Mouse (Mus musculus): ENCODE results near the gene Mcm2.

The Mcm2 gene

DNA sequence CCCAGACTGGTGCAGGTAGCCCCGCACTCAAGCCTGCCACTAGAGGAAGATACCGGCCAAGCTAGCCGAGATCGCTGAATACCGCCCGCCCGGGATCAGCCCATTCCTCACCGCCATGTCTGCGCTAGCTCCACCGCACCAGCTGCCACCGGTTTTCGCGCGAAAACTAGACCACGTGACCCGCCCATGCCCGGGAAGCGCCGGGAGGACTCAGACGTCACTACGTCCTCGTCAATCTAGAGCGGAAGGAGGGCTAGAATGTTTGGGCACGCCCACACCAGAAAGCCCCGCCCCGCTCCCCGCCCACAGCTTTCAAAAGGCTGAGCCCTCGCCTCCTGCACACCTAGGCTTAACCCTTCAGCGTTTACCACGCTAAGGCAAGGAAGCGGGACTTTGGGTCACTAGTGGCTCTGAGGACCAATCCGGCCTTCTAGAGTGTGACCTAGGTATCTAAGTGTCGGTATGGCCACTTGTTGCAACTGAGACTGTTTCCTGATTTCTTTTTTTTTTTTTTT, at the start of gene Mcm2:
Gene Mcm2 (minus strand): TSS at position 247 of the 515 bp plus-strand sequence.
- peak; percentile 100 for DNase-seq

DNA sequence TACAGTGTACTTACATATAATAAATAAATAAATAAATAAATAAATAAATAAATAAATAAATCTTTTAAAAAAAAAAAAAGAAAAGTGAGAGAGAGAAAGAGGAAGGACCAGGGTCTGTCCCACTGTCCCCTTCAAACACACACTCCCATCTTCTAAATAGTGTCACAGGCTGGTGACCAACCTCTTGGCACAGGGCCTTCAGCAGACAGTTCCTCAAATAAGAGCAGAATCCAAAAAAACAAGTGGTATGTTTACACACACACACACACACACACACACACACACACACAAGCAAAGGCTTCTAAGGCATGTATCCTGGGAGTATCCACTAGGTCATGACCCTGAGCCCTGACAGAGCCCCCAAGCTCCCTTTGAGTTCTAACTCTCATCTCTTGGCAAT, 49.2 kb upstream of the Mcm2 start:
- DNase-seq, result peak; percentile 88

DNA sequence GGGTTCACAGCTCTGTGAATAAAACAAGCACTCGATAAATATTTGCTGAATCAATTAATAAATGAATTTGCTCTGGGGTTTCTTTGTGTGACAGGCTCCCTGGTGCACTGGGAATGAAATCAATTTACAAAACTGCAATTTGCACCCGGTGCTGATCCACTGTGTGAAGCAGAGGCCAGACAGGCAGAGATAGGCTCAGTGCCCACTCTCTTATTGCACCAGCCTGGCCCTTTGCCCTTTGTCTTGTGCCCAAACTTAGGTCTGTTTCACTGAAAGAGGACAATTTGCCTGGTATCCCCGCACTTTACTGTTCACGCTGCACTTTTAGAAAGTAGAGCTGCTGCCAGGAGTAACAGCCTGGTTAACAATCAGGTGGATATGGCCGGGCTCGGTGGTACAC, 47.9 kb upstream of the Mcm2 start:
- DNase-seq, result peak; percentile 90

GRCm38 (mm10) chr6:88943666-88944065, 45.1 kb upstream of the Mcm2 start:
- peak; percentile 69 for DNase-seq

DNA sequence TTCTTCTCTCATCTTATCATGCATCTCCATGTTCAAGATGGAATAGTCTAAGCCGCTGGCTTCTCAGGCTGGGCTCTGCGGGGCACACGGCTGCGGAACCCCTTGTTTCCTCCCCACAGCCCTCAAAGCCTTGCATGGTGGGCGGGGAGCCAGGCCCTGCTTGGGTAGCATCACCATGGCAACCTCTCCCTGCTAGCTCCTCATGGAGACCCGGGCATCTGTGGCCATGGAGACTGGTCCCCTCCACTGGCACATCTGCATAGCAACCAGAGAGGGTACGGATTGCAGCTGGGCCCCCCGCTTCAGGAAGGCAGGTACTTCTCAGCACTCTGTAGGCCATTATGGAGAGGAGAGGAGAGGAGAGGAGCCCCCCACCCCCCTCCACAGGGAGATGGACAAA, 44.0 kb upstream of the Mcm2 start:
- peak; percentile 90 for DNase-seq

GRCm38 (mm10) chr6:88941628-88942027, 43.0 kb upstream of the Mcm2 start:
- peak; percentile 96 for DNase-seq

GRCm38 (mm10) chr6:88940090-88940916, 41.7 kb upstream of the Mcm2 start:
- DNase-seq, result peak; percentile 95

DNA sequence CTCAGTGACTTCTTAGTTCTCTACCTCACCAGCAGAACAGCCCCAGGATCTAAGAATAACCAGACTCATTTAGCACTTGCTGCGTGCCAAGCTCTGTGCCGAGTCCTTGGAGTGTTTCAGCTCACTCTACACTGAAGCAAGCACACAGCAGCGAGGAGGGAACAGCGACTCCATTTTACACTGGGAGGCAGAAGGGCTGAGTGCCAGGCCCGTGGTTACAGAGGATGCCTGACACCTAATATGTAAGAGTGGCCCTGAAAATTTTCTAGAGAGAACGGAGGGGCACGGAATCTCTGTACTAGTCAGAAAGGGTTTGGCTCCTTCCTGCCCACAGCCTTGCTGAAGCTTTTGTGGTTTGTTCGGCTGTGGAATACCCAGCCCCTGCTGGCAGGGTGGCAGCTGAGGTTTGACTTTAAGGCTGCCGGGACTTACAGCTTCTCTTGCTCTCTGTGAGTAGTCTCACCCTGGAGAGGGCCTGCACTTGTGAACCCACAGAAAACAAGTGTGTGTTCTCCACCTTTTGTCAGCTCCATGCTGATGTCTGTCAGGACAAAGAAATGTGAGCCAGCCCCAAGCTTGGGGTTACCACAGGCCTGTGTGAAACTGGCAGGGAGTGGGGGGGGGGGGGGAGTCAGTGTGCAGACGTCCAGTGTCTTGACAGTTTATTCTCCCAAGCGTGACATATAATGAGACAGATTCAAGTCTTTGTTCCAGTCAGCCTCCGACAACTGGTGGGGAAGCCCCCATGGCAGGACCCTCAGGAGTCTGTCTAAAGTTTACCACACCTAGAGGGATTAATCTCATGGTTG, 40.9 kb upstream of the Mcm2 start:
- peak; percentile 95 for DNase-seq

DNA sequence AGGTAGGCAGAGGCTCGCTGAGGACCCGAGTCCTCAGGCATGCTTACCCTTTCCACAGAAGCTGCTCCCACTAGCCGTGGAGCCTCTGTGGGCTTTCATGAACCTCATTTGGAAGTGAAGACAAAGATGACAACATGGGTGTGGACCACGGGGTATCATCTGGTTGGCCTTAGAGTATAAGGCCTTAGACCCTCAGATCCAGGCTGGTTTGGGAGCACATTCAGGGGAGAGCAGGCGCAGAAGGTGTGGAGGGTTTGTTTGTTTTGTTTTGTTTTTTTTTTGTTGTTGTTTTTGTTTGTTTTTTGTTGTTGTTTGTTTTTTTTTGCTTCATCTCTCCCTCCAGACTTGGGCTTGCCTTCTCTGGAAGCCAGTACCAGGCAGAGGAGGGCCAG, 40.1 kb upstream of the Mcm2 start:
- peak; percentile 78 for DNase-seq

DNA sequence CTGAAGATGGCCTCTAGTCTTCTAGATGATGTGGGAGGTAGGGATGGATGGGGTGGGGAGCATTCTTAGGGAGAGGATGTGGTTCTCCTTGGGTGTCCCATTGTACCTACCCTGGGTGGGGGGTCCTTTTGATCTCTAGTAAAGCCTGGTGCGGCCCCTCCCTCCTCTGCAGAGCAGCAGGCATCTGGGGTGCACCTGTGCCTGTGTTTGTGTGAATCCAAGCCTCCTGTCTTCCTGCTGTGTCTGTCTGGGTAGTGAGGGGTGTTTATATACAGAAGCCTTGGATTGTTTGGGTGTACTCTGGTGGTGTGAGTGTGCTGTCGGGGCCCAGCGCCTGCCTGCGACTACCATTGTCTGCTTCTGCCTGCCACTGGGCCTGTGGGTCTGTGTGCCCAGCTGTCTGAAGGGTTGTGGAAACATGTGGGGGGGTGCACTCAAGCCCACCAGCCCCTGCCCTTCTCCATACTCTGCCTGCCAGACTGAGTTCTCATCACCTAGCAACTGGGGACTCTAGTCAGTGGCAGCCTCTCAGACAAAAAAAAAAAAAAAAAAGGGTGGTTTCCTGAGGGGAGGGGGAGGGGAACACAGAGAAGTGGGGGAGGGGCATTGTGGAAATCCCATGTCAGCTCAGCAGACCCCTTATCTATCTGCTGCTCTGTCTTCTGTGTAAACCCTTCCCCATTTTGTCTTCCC, 39.5 kb upstream of the Mcm2 start:
- DNase-seq, result peak; percentile 82

- peak; percentile 84 for DNase-seq
Measured at GRCm38 (mm10) chr6:88937214-88937549, 38.6 kb upstream of the Mcm2 start.

DNA sequence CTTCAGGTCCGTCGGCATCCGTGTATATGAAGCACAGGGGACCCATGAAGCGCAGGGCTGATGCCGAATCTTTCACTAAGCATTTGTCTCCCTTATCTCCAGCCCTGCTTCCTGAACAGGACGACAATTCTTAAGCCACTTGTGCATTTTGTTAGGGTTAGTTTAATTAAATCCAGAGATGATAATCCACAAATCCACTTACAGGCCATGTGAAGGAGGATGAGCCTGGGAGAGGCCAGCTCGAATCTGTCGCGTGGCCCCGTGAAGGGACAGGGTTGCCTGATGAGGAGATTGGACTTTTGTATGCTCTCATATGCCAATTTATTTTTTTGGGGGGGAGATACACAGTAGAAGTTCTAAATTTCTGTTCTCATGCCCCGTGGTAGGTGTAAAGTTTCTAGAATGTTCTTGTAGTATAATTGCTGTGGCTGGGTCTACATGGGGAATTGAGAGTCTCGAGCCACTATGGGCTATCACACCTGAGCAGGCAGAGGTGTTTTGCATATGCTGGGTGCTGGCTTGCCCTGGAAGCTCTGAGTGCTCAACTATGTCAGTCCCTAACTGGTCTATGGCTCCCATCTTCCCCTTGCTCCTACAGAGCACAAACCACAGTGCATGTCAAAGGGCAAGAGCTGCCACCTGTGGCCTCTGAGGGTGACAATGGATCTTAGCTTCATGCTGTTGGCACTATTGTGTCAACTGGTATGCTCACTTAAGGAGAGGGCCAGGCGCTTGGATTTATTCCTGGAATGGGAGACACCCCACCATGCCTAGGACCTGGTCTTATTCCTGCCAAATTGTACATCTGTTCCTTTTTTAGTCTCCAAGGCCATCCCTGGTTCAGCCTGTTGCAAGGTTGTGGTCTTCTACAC, 38.0 kb upstream of the Mcm2 start:
- DNase-seq, result peak; percentile 74

- DNase-seq, result peak; percentile 86
Measured at GRCm38 (mm10) chr6:88935735-88936276, 37.2 kb upstream of the Mcm2 start.

DNA sequence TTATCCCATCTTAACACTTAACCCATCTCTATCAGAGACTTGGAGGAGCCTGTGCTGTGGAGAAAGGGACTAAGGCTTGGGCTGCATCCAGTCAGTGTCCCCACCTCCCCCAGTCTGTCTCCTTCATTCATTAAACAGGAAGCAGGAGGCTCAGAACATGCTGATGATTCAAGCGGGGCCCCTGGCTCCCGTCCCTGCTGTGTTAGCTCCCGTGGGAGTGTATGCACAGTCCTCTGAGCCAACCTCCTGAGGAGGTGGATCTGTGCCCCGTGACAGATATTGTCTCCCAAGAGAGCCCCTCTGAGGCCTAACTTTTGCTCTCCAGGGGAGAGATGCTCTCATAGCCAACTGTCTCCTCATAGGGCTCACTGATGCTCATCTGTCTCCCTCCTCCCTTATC, 36.2 kb upstream of the Mcm2 start:
- DNase-seq, result peak; percentile 91

DNA sequence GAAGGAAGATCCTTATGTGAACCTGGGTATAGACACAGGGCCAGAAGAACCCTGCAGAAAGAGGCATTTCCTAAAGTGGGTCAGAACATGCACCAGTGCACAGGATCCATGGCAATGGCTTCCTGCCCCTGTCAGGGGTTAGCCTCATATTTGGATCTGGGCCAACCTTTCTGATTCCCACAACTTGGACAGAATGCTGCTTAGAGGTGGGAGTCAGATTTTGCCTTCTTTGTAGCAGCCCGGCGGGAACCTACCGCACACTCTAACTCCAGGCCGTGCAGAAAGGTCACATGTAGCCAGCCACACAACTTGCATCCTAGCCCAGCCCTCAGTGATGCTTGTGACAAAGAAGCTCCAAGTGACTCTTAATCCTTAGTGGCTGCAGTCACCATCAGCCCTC, 35.6 kb upstream of the Mcm2 start:
- DNase-seq, result no peak

DNA sequence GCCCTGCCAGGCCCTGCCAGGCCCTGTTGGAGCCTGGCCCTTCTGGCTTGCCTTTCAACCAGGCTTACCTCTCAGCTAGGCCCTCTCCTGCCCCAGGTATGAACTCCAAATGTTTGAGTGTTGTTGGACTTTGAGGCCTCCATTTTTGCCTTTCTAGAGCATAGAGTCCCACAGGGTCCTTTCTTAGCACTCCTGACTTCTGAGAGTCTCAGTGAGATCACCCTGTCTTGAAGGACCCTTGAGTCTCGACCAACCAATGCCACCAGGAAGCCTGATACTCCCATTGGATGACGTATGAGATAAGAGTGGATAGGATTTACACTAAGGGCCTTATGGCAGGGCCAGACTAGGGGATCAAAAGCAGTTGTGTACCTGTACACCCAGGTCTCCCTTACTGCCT, 32.9 kb upstream of the Mcm2 start:
- no peak for DNase-seq

DNA sequence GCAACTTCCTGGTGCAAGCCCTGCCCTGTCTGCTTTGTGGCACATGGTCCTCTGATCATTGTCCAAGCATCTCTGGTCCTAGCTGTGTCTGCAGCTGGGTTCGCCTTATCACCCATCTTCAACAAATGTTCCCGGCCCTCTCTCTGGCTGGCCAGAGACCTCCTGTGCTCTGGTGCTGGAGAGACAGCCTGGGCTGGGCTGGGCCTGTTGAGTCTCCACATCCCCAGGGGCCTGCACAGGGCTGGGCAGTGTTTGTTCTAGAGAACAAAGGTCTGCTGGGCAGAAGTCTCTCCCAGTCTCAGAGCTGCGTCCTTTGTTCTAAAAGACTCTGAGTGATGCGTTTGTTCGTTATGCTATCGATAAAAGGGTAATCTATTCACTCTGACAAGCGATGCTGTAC, 31.5 kb upstream of the Mcm2 start:
- peak; percentile 83 for DNase-seq

DNA sequence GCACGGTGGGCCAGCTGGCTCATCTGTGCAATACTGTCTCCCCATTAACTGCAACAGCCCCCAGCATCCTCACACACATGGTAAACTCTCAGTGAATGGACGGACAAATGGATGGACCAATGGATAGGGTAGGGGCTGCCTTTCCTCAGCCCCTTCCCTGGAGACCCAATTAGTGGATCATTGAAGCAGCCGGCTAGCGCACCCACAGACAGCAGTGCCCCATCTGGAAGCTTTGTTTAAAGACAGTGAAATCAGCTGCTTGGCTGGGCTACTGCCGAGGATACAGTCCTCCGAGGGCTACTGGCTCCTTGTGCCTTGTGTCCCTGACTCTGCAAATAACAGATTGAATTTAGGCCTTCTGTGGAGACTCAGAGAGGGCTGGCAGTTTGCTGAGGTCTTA, 30.9 kb upstream of the Mcm2 start:
- DNase-seq, result peak; percentile 87

DNA sequence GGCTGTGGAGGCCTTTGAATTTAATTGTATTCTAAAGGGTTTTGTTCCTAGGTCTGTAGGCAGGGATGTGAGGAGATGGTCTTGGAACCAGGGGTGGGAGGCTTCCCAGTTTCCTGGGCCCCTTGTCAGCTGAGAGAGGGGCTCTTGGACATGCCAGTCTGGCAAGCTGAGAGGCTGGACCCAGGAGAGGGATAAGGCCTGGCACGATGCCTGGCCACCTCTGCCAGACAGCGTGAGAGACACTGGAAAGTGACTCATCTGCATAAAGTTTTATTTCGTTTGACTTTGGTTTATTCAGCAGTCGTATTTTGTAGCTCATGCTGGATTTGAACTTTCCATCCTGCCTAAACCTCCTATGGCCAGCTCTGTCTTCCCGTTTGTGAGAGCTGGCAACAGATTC, 30.0 kb upstream of the Mcm2 start:
- DNase-seq, result no peak

GRCm38 (mm10) chr6:88928026-88928425, 29.4 kb upstream of the Mcm2 start:
- no peak for DNase-seq

DNA sequence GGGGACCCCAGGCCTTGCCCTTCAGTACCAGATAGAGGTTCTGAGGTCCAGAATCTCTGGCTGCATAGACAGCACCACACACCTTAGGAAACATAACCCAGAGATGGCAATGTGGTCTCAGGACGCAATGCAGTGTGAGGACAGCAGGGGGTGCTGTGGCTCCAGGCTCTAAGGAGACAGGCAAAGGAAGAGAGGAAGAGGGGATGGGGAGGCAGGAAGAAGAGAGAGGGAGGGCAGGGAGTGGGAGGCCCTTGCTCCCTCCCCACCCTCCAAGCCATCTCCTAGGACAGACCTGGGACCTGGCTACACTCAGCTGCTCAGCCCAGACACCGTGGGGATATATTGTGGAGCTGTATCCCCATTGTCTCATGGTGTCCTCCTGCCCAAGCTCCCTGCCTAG, 29.0 kb upstream of the Mcm2 start:
- DNase-seq, result peak; percentile 96

GRCm38 (mm10) chr6:88926870-88927269, 28.3 kb upstream of the Mcm2 start:
- DNase-seq, result peak; percentile 98

Measured in heart, adult 11 months (tissue).